Mouse (Mus musculus) neural tube, embryonic 14.5 days (tissue): ENCODE data around the gene 1700001P01Rik. TPM values are rescaled to one million over a fixed set of nuclear protein-coding genes. Genes with fewer than 3 reads are reported as not detected.

Experiments
- ATAC-seq: fragments of 200-750 bp; cut with Nextera tagmentation; 2 replicates; pipeline ENCODE4 v1.8.0; 2017; ENCODE audit warnings: low read depth, mild to moderate bottlenecking, moderate TSS enrichment, moderate library complexity
- H3K27ac ChIP-seq: fragments of 300-500 bp; sonication (generic); 2 replicates; pipeline ENCODE4 v1.5.1; 2014; ENCODE audit warnings: low read depth, mild to moderate bottlenecking, control low read depth, low read length, moderate library complexity, mixed read lengths
- H3K27me3 ChIP-seq: fragments of 300-500 bp; sonication (generic); 2 replicates; pipeline ENCODE4 v1.6.1; 2014; ENCODE audit warnings: low read length; ENCODE audit not compliant: control insufficient read depth, insufficient read depth
- H3K36me3 ChIP-seq: fragments of 300-500 bp; sonication (generic); 2 replicates; pipeline ENCODE4 v1.6.1; 2014; ENCODE audit warnings: low read length, mixed read lengths; ENCODE audit not compliant: control insufficient read depth, insufficient read depth
- H3K4me1 ChIP-seq: fragments of 300-500 bp; sonication (generic); 2 replicates; pipeline ENCODE4 v1.6.1; 2014; ENCODE audit warnings: low read length; ENCODE audit not compliant: control insufficient read depth, insufficient read depth
- H3K4me2 ChIP-seq: fragments of 300-500 bp; sonication (generic); 2 replicates; pipeline ENCODE4 v1.6.1; 2014; ENCODE audit warnings: mild to moderate bottlenecking, low read depth, low read length, control low read depth
- H3K4me3 ChIP-seq: fragments of 300-500 bp; sonication (generic); 2 replicates; pipeline ENCODE4 v1.5.1; 2014; ENCODE audit warnings: low read depth, low read length, control low read depth, mixed read lengths
- H3K9ac ChIP-seq: fragments of 300-500 bp; sonication (generic); replicated peaks from 2 replicates; pipeline ENCODE4 v1.6.1; 2014; ENCODE audit warnings: low read depth, mild to moderate bottlenecking, control low read depth, low read length, mixed read lengths
- H3K9me3 ChIP-seq: fragments of 300-500 bp; sonication (generic); 2 replicates; pipeline ENCODE4 v1.6.1; 2016; ENCODE audit warnings: low read length; ENCODE audit not compliant: control insufficient read depth
- WGBS: fragments of 180-500 bp; shearing (Covaris S2); extraction: QIAGEN DNeasy Blood & Tissue Kit; methylation state at CpG from one replicate; pipeline ENCODE4 v1.1.7; 2014; 5-methylcytosine and 5-hydroxymethylcytosine counted together
- polyA plus RNA-seq: library from polyadenylated mRNA; unstranded; fragments of >200 nt; fragmentation: Nextera tagmentation; extraction: Ambion mirVana; gene quantifications from 2 replicates; pipeline ENCODE4 v1.2.1, GENCODE M21; 2014

Gene 1700001P01Rik
- polyA plus RNA-seq, result 0.36 TPM in 1 of 2 replicates, not detected in the other

DNA sequence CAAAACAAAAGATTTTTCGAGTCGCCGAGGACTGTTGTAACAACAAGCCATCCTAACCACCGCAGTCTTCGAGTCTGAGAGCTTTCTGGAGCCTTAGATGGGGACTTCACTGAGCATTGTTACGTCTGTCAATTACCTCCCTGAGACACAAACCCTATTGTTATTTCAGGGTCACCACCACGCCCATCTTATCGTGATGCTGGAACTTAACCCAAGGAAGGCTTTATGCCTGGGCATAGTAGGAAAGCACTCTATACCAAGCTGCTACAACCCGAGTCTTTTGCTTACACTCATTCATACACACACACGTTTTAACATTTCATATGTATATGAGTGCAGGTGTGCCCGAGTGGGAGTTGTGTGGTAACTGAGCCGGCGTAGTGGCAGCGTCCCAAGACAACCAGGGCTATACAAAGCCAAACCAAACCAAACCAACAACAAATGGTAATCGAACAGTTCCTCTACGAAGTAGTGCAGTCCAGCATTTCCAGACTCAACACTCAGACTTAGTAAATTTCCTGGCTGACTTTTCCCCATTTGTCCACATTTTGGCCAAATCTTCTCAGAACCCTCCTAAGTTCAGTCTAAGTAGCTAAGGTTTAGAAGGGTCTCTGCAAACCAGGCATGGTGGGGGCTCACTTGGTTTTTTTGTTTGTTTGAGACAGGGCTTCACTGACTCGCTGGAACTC is at the start of gene 1700001P01Rik:
1700001P01Rik (minus strand) TSS at position 111 of the 689 bp plus-strand sequence.
- peaks cover 34% of the 10 kb centered on the region for H3K36me3 ChIP-seq
- no peak within 1 kb of the TSS for H3K27ac ChIP-seq
- no peaks in the 10 kb centered on the region for H3K9me3 ChIP-seq
- H3K4me2 ChIP-seq, result no peak within 1 kb of the TSS
- no peaks in the 10 kb centered on the region for H3K27me3 ChIP-seq
- H3K4me3 ChIP-seq, result no peak within 1 kb of the TSS
- no peak within 1 kb of the TSS for H3K9ac ChIP-seq
- H3K4me1 ChIP-seq, result peaks cover 8% of the 10 kb centered on the region
- 44% methylated on average over 17 of the region's 17 CpGs for WGBS
- ATAC-seq, result no peak

DNA sequence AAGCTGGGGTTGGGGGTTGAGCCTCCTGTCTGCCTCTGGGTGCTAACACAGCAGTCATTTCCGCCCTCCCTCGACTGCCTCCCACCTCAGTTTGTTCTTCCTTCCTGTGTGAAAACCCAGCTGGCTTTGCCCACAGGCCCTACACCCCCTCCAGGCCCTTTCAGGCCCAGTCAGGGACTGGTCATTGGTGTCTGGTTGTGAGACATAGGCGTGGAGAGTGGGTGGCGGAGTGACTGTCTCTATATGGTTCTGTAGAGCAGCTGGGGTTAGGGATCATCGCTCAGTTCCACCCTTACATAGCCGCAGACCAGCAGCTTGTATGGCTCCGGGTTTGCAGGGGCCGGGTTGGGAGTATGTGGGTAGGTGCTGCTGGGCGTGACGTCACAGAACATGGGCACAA is 49.6 kb upstream of the 1700001P01Rik start:
- Histone ChIP-seq H3K36me3 (peaks cover 39% of the 10 kb centered on the region), H3K27ac (0 out of 2 replicates have a peak overlapping the region, but pooled peaks have one; percentile 45), H3K9me3 (no peaks in the 10 kb centered on the region), H3K4me1 (0 out of 2 replicates have a peak, but pooled peaks cover 3% of the 10 kb centered on the region), H3K4me2 (no peak overlapping the region), H3K27me3 (no peaks in the 10 kb centered on the region), H3K4me3 (no peak overlapping the region), H3K9ac (no peak overlapping the region)
- no peak for ATAC-seq
- 88% methylated on average over 10 of the region's 10 CpGs for WGBS

DNA sequence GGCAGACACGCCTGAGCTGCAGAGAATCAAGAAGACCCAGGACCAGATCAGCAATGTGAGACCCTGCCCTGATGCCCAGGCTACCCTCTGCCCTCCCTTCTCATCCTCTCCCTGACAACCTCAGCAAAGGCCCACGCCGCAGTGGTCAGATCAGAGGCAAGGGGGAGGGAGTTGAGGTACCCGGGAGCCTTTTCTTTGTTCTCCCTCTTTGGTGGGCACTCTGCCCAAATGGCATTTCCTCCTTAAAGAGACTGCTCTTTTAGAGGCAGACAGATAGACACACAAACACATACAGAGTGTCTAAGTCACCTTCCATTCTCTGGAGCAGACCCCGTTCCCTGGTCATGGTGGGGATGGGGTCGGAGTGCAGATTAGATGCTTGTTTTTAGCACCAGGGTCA is 49.2 kb upstream of the 1700001P01Rik start:
- Histone ChIP-seq H3K9me3 (no peaks in the 10 kb centered on the region), H3K4me1 (0 out of 2 replicates have a peak, but pooled peaks cover 3% of the 10 kb centered on the region), H3K9ac (no peak overlapping the region), H3K27me3 (no peaks in the 10 kb centered on the region), H3K4me3 (no peak overlapping the region), H3K27ac (peak overlapping the region; percentile 52), H3K4me2 (no peak overlapping the region), H3K36me3 (peaks cover 35% of the 10 kb centered on the region)
- no peak for ATAC-seq
- WGBS, result 70% methylated on average over 6 of the region's 6 CpGs

DNA sequence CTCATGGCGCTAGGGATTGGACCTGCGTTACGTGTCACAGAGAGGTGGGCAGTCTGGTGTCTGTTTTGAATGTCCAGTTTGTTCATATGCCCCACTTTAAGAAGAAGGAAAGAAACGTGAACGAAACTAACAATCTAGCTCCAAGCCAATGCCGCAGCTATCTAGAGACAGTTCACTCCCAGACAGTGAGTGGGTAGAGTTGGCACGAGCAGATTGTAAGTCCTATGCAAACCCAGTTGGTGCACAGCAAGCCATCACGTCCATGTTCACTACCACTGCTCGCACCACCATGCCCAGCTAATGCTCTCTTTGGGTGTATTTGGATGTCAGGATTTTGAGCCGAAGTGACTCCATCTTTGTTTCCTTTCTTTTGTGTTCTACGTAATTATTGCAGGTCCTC is 48.5 kb upstream of the 1700001P01Rik start:
- Histone ChIP-seq H3K4me3 (no peak overlapping the region), H3K27ac (no peak overlapping the region), H3K4me2 (no peak overlapping the region), H3K9me3 (no peaks in the 10 kb centered on the region), H3K27me3 (no peaks in the 10 kb centered on the region), H3K9ac (no peak overlapping the region), H3K4me1 (0 out of 2 replicates have a peak, but pooled peaks cover 3% of the 10 kb centered on the region), H3K36me3 (peaks cover 34% of the 10 kb centered on the region)
- WGBS, result 97% methylated on average over 11 of the region's 11 CpGs
- ATAC-seq, result no peak

DNA sequence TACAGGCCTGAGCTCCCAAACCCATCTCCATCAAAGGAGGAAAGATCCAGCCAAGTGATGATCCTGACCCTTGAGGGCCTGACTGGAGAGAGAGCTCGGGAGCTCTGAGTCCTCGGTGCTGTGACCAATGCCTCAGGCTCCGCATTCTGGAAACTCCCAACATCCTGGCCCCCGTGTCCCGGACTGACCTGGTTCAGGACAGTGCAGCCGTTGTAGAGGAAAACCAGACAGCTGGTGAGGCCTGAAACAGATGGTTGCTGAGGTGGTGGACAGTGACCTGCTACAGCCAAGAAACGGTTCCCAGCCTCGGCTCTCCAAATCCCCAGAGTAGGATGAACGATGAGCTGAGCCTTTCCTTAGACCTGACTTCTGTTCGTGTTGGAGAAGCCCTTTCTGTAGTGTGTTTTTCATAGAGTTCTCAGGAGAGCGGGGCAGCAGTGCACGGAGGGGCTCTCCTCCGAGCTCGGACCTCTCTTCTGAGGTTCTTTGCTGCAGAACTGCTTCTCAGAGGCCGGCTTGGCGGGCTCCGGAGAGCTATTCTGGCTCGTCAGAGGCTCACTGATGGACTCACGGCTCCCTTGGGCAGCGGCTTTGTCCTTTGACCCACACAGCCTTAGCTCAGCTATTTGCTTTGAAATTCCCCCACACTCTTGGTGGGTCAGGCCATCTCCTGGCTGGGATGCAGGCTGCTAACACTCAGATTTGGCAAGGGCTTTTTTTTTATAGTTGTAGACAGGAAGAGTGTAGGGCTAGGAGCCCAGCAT is 47.3 kb upstream of the 1700001P01Rik start:
- Histone ChIP-seq H3K9me3 (no peaks in the 10 kb centered on the region), H3K9ac (no peak overlapping the region), H3K36me3 (peaks cover 33% of the 10 kb centered on the region), H3K4me2 (no peak overlapping the region), H3K4me1 (peaks cover 7% of the 10 kb centered on the region; the same call in 1 of the 2 replicates), H3K27me3 (no peaks in the 10 kb centered on the region), H3K4me3 (no peak overlapping the region), H3K27ac (no peak overlapping the region)
- WGBS, result 78% methylated on average over 20 of the region's 20 CpGs
- ATAC-seq, result no peak

DNA sequence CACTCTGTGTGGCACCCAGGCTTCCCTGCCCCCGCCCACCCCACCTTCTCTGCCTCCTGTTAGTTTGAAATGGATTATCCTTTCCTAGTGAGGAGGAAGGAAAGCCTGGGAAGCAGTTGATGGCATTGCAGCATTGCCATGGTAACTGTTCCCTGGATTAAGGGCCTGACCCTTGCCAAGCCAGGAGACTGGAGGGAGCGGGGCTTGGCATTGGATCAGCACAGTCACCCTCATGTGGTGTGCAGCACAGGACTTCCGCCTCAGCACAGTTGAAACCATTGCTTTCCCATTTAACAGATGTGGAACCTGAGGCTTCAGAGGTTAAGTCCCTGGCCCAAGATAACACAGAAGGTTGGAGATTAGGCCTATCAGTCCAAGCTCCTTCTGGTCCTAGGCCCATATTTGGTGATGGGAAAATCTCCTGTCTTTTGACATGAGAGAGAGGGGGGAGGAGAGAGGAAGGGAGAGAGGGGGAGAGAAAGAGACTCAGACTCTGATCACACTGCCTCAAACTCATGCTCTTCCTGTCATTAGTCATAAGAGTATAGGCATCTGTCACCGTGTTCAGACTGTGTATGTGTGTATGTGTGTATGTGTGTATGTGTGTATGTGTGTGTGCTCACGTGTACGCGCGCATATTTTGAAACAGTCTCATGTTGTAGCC is 45.8 kb upstream of the 1700001P01Rik start:
- Histone ChIP-seq H3K4me3 (no peak overlapping the region), H3K9me3 (no peaks in the 10 kb centered on the region), H3K4me2 (no peak overlapping the region), H3K27ac (no peak overlapping the region), H3K4me1 (peaks cover 8% of the 10 kb centered on the region; the same call in 1 of the 2 replicates), H3K36me3 (peaks cover 22% of the 10 kb centered on the region), H3K9ac (no peak overlapping the region), H3K27me3 (no peaks in the 10 kb centered on the region)
- ATAC-seq, result no peak
- WGBS, result 96% methylated on average over 8 of the region's 8 CpGs

DNA sequence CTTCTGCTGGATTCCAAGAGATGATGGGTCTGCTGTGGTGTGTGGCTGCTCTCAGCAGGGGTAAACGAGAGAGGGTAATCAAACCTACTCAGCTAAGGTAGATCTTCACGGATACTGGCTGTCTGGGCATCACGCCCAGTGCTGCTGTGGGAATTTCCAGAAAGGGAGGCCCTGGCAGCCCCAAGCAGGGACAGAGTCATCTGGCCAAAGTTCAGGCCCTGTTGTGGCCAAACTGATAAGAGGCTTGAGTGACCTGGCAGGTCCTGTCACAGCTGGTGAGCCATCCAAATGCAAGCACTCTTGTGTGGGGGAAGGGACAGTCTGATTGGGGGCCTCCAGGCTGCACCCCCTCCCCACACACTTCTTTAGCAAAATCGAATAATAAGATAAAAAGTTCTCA is 45.1 kb upstream of the 1700001P01Rik start:
- no peaks in the 10 kb centered on the region for H3K27me3 ChIP-seq
- H3K36me3 ChIP-seq, result peaks cover 25% of the 10 kb centered on the region
- H3K4me2 ChIP-seq, result no peak overlapping the region
- no peak for ATAC-seq
- no peak overlapping the region for H3K9ac ChIP-seq
- no peaks in the 10 kb centered on the region for H3K9me3 ChIP-seq
- peaks cover 8% of the 10 kb centered on the region; the same call in 1 of the 2 replicates for H3K4me1 ChIP-seq
- no peak overlapping the region for H3K27ac ChIP-seq
- 71% methylated on average over 4 of the region's 4 CpGs for WGBS
- no peak overlapping the region for H3K4me3 ChIP-seq

DNA sequence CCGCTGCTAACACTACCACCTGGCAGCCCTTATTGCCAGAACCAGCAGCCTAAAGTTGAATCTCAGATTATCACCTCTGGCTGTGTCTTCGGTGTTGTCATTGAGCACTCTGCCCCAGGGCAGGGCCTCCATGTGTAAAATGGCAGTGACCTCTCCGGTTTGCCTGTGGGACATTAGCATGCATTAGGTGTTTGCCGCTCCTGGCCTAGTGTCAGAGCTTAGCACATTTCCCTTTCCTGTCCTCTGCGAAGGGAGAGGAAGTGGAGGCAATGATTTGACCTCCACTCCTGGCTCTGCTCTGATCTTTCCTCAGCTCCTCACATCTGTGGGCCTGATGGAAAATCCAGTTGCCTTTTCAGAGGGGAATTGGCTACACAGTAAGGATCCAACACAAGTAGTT is 44.2 kb upstream of the 1700001P01Rik start:
- WGBS, result 85% methylated on average over 5 of the region's 5 CpGs
- Histone ChIP-seq H3K9ac (no peak overlapping the region), H3K4me2 (no peak overlapping the region), H3K36me3 (peaks cover 27% of the 10 kb centered on the region), H3K27me3 (no peaks in the 10 kb centered on the region), H3K4me1 (peaks cover 8% of the 10 kb centered on the region; the same call in 1 of the 2 replicates), H3K4me3 (no peak overlapping the region), H3K9me3 (no peaks in the 10 kb centered on the region), H3K27ac (no peak overlapping the region)
- ATAC-seq, result no peak
